Mouse (Mus musculus) liver, embryonic 16.5 days (tissue): ENCODE measurements around the gene Phlda3. TPM values are rescaled to one million over a fixed set of nuclear protein-coding genes. Genes with fewer than 3 reads are reported as not detected.

Source experiments
- ATAC-seq: fragments of 200-750 bp; cut with Nextera tagmentation; 2 replicates; pipeline ENCODE4 v1.8.0; 2017; ENCODE audit warnings: low read depth, mild to moderate bottlenecking, moderate number of reproducible peaks, moderate library complexity
- H3K27ac ChIP-seq: fragments of 300-500 bp; sonication (generic); 2 replicates; pipeline ENCODE4 v1.5.1; 2014; ENCODE audit warnings: mild to moderate bottlenecking, low read length
- H3K27me3 ChIP-seq: fragments of 300-500 bp; sonication (generic); 2 replicates; pipeline ENCODE4 v1.6.1; 2014; ENCODE audit warnings: low read depth, low read length, mixed read lengths; ENCODE audit not compliant: control insufficient read depth, insufficient read depth
- H3K36me3 ChIP-seq: fragments of 300-500 bp; sonication (generic); 2 replicates; pipeline ENCODE4 v1.6.1; 2014; ENCODE audit warnings: mild to moderate bottlenecking; ENCODE audit not compliant: control insufficient read depth, insufficient read depth
- H3K4me1 ChIP-seq: fragments of 300-500 bp; sonication (generic); 2 replicates; pipeline ENCODE4 v1.6.1; 2014; ENCODE audit warnings: low read depth, low read length, mixed read lengths; ENCODE audit not compliant: control insufficient read depth
- H3K4me2 ChIP-seq: fragments of 300-500 bp; sonication (generic); 2 replicates; pipeline ENCODE4 v1.6.1; 2014; ENCODE audit warnings: low read depth, low read length, mixed read lengths
- H3K4me3 ChIP-seq: fragments of 300-500 bp; sonication (generic); 2 replicates; pipeline ENCODE4 v1.5.1; 2014; ENCODE audit warnings: low read depth, mild to moderate bottlenecking, low read length
- H3K9ac ChIP-seq: fragments of 300-500 bp; sonication (generic); 2 replicates; pipeline ENCODE4 v1.6.1; 2014; ENCODE audit warnings: low read depth, low read length
- H3K9me3 ChIP-seq: fragments of 300-500 bp; sonication (generic); replicated peaks from 2 replicates; pipeline ENCODE4 v1.6.1; 2016; ENCODE audit warnings: low read length; ENCODE audit not compliant: control insufficient read depth
- WGBS: fragments of 180-500 bp; shearing (Covaris S2); extraction: QIAGEN DNeasy Blood & Tissue Kit; methylation state at CpG from one replicate; pipeline ENCODE4 v1.1.7; 2014; ENCODE audit not compliant: insufficient replicate concordance; 5-methylcytosine and 5-hydroxymethylcytosine counted together
- polyA plus RNA-seq: library from polyadenylated mRNA; unstranded; fragments of >200 nt; fragmentation: Nextera tagmentation; extraction: Ambion mirVana; gene quantifications from 2 replicates; pipeline ENCODE4 v1.2.1, GENCODE M21; 2015

Phlda3 gene
- polyA plus RNA-seq, 1 experiment from 2014 or later, result 5.0 TPM

- 26% methylated on average over 30 of the region's 30 CpGs for WGBS
- Histone ChIP-seq H3K4me3 (peak overlapping the region; percentile 63), H3K27ac (no peak overlapping the region), H3K9me3 (no peaks in the 10 kb centered on the region), H3K36me3 (no peaks in the 10 kb centered on the region), H3K4me2 (peak overlapping the region; percentile 81), H3K4me1 (peaks cover 10% of the 10 kb centered on the region), H3K27me3 (peaks cover 32% of the 10 kb centered on the region), H3K9ac (peak overlapping the region; percentile 54)
- no peak for ATAC-seq
Observed at GRCm38 (mm10) chr1:135766592-135767306, 830 bp downstream of the Phlda3 start.

GRCm38 (mm10) chr1:135767324-135767890 lies 1.5 kb downstream of the Phlda3 start:
- 63% methylated on average over 4 of the region's 4 CpGs for WGBS
- H3K4me1 ChIP-seq, result peaks cover 10% of the 10 kb centered on the region
- no peak overlapping the region for H3K9ac ChIP-seq
- peaks cover 32% of the 10 kb centered on the region for H3K27me3 ChIP-seq
- no peak overlapping the region for H3K27ac ChIP-seq
- no peak for ATAC-seq
- H3K36me3 ChIP-seq, result no peaks in the 10 kb centered on the region
- peak overlapping the region; percentile 63 for H3K4me3 ChIP-seq
- H3K9me3 ChIP-seq, result no peaks in the 10 kb centered on the region
- peak overlapping the region; percentile 81 for H3K4me2 ChIP-seq

- 59% methylated on average over 2 of the region's 2 CpGs for WGBS
- peaks cover 32% of the 10 kb centered on the region for H3K27me3 ChIP-seq
- no peak overlapping the region for H3K9ac ChIP-seq
- no peak overlapping the region for H3K4me2 ChIP-seq
- no peak overlapping the region for H3K4me3 ChIP-seq
- ATAC-seq, result no peak
- peaks cover 10% of the 10 kb centered on the region for H3K4me1 ChIP-seq
- H3K36me3 ChIP-seq, result no peaks in the 10 kb centered on the region
- no peak overlapping the region for H3K27ac ChIP-seq
- no peaks in the 10 kb centered on the region for H3K9me3 ChIP-seq
Observed at GRCm38 (mm10) chr1:135768400-135768799, 2.5 kb downstream of the Phlda3 start.

GRCm38 (mm10) chr1:135770237-135770636 lies 4.3 kb downstream of the Phlda3 start:
- no peaks in the 10 kb centered on the region for H3K9me3 ChIP-seq
- ATAC-seq, result no peak
- no peak overlapping the region for H3K9ac ChIP-seq
- H3K4me1 ChIP-seq, result peaks cover 10% of the 10 kb centered on the region
- H3K27ac ChIP-seq, result no peak overlapping the region
- peaks cover 23% of the 10 kb centered on the region for H3K27me3 ChIP-seq
- H3K4me2 ChIP-seq, result no peak overlapping the region
- 39% methylated on average over 7 of the region's 7 CpGs for WGBS
- H3K36me3 ChIP-seq, result no peaks in the 10 kb centered on the region
- H3K4me3 ChIP-seq, result no peak overlapping the region

- no peak overlapping the region for H3K9ac ChIP-seq
- H3K4me1 ChIP-seq, result peaks cover 7% of the 10 kb centered on the region
- H3K4me3 ChIP-seq, result no peak overlapping the region
- H3K4me2 ChIP-seq, result no peak overlapping the region
- no peak for ATAC-seq
- no peaks in the 10 kb centered on the region for H3K36me3 ChIP-seq
- H3K27me3 ChIP-seq, result peaks cover 15% of the 10 kb centered on the region
- H3K9me3 ChIP-seq, result no peaks in the 10 kb centered on the region
- H3K27ac ChIP-seq, result no peak overlapping the region
- WGBS, result 24% methylated on average over 12 of the region's 12 CpGs
Observed at GRCm38 (mm10) chr1:135770896-135771572, 5.1 kb downstream of the Phlda3 start.

- Histone ChIP-seq H3K9me3 (no peaks in the 10 kb centered on the region), H3K4me1 (peaks cover 2% of the 10 kb centered on the region), H3K9ac (no peak overlapping the region), H3K4me3 (no peak overlapping the region), H3K27me3 (peaks cover 10% of the 10 kb centered on the region), H3K4me2 (no peak overlapping the region), H3K27ac (no peak overlapping the region), H3K36me3 (no peaks in the 10 kb centered on the region)
- ATAC-seq, result no peak
- WGBS, result 59% methylated on average over 8 of the region's 8 CpGs
Observed at GRCm38 (mm10) chr1:135771573-135771970, 5.7 kb downstream of the Phlda3 start.

- Histone ChIP-seq H3K36me3 (no peaks in the 10 kb centered on the region), H3K27me3 (no peaks in the 10 kb centered on the region), H3K4me2 (no peak overlapping the region), H3K4me3 (no peak overlapping the region), H3K27ac (no peak overlapping the region), H3K9ac (no peak overlapping the region), H3K4me1 (peaks cover 2% of the 10 kb centered on the region; the same call in 1 of the 2 replicates), H3K9me3 (no peaks in the 10 kb centered on the region)
- no peak for ATAC-seq
Observed at GRCm38 (mm10) chr1:135776596-135776995, 10.7 kb downstream of the Phlda3 start.

- no peak overlapping the region for H3K9ac ChIP-seq
- WGBS, result 70% methylated on average over 1 of the region's 1 CpGs
- no peaks in the 10 kb centered on the region for H3K36me3 ChIP-seq
- peaks cover 2% of the 10 kb centered on the region; the same call in 1 of the 2 replicates for H3K4me1 ChIP-seq
- no peak overlapping the region for H3K27ac ChIP-seq
- H3K4me2 ChIP-seq, result no peak overlapping the region
- no peak overlapping the region for H3K4me3 ChIP-seq
- H3K9me3 ChIP-seq, result no peaks in the 10 kb centered on the region
- H3K27me3 ChIP-seq, result no peaks in the 10 kb centered on the region
- ATAC-seq, result no peak
Observed at GRCm38 (mm10) chr1:135777046-135777445, 11.1 kb downstream of the Phlda3 start.
